Mouse (Mus musculus) bone marrow macrophage, adult 2 months (primary cell): Measurements from ENCODE around the gene Ppox.

Source experiments
- CTCF ChIP-seq: IDR thresholded peaks from 2 replicates; pipeline ENCODE4 v1.5.1; 2012; ENCODE audit warnings: low read depth, mild to moderate bottlenecking, low read length, moderate library complexity
- POLR2A ChIP-seq: IDR thresholded peaks from 2 replicates; pipeline ENCODE4 v1.6.1; 2012; ENCODE audit warnings: mild to moderate bottlenecking, low read depth, low read length, borderline replicate concordance

GRCm38 (mm10) chr1:171229750-171230149 is 51.2 kb downstream of the Ppox start:
- TF ChIP-seq POLR2A (no peak), CTCF (no peak)
